Mouse (Mus musculus) liver, postnatal 0 days (tissue): ENCODE measurements at regions not wholly inside any gene's neighbourhood (a gene's known extent, or its start where the extent isn't known, plus 50 kb on each side); places are given as distances from the start of the nearest gene placed in this dataset.

Experiments
- ATAC-seq: fragments of 200-750 bp; cut with Nextera tagmentation; 2 replicates; pipeline ENCODE4 v1.8.0; 2017; ENCODE audit warnings: mild to moderate bottlenecking, moderate library complexity
- DNase-seq: peaks from one replicate; pipeline ENCODE4 v3.0.0-alpha.2; 2016
- H3K27ac ChIP-seq: fragments of 300-500 bp; sonication (generic); 2 replicates; pipeline ENCODE4 v1.5.1; 2014; ENCODE audit warnings: antibody characterized with exemption, moderate library complexity, mild to moderate bottlenecking, low read depth
- H3K27me3 ChIP-seq: fragments of 300-500 bp; sonication (generic); 2 replicates; pipeline ENCODE4 v1.6.1; 2014; ENCODE audit warnings: low read length, control low read depth, mixed read lengths; ENCODE audit not compliant: insufficient read depth
- H3K36me3 ChIP-seq: fragments of 300-500 bp; sonication (generic); replicated peaks from 2 replicates; pipeline ENCODE4 v1.6.1; 2014; ENCODE audit warnings: mild to moderate bottlenecking, control low read depth, low read length, moderate library complexity, mixed read lengths; ENCODE audit not compliant: insufficient read depth
- H3K4me1 ChIP-seq: fragments of 300-500 bp; sonication (generic); 2 replicates; pipeline ENCODE4 v1.6.1; 2014; ENCODE audit warnings: antibody characterized with exemption, mild to moderate bottlenecking, control low read depth; ENCODE audit not compliant: insufficient read depth
- H3K4me2 ChIP-seq: fragments of 300-500 bp; sonication (generic); 2 replicates; pipeline ENCODE4 v1.6.1; 2014; ENCODE audit warnings: low read depth, mild to moderate bottlenecking, low read length, moderate library complexity, mixed read lengths
- H3K4me3 ChIP-seq: fragments of 300-500 bp; sonication (generic); 2 replicates; pipeline ENCODE4 v1.5.1; 2014; ENCODE audit warnings: low read depth, low read length
- H3K9ac ChIP-seq: fragments of 300-500 bp; sonication (generic); replicated peaks from 2 replicates; pipeline ENCODE4 v1.6.1; 2014; ENCODE audit warnings: mild to moderate bottlenecking, moderate library complexity
- H3K9me3 ChIP-seq: fragments of 300-500 bp; sonication (generic); 2 replicates; pipeline ENCODE4 v1.6.1; 2016; ENCODE audit warnings: mild to moderate bottlenecking, control low read depth, low read length, mixed read lengths
- CTCF ChIP-seq: sonication (generic); IDR thresholded peaks from 2 replicates; pipeline ENCODE4 v1.5.1; 2016; ENCODE audit warnings: antibody characterized with exemption, low read depth
- EP300 ChIP-seq: IDR thresholded peaks from 2 replicates; pipeline ENCODE4 v1.6.1; 2016; ENCODE audit warnings: antibody characterized with exemption, low read depth, mild to moderate bottlenecking
- WGBS: fragments of 180-500 bp; shearing (Covaris S2); extraction: QIAGEN DNeasy Blood & Tissue Kit; methylation state at CpG from one replicate; pipeline ENCODE4 v1.1.7; 2014; ENCODE audit not compliant: insufficient replicate concordance; 5-methylcytosine and 5-hydroxymethylcytosine counted together

- Histone ChIP-seq H3K27ac (no peak overlapping the region), H3K9me3 (no peaks in the 10 kb centered on the region; the same call in 1 of the 2 replicates), H3K4me1 (no peaks in the 10 kb centered on the region), H3K27me3 (no peaks in the 10 kb centered on the region), H3K36me3 (no peaks in the 10 kb centered on the region), H3K9ac (no peak overlapping the region), H3K4me3 (no peak overlapping the region), H3K4me2 (no peak overlapping the region)
- ATAC-seq: no peak
- no peak for DNase-seq
- TF ChIP-seq EP300 (no peak), CTCF (no peak)
- WGBS: 21% methylated on average over 1 of the region's 1 CpGs
These were observed 550.3 kb upstream of the Syt1 start for GRCm38 (mm10) chr10:109561094-109561493.

GRCm38 (mm10) chr10:109543301-109543700 is 532.5 kb upstream of the Syt1 start:
- no peak for DNase-seq
- Histone ChIP-seq H3K4me1 (no peaks in the 10 kb centered on the region), H3K9me3 (no peaks in the 10 kb centered on the region), H3K9ac (no peak overlapping the region), H3K4me2 (no peak overlapping the region), H3K36me3 (no peaks in the 10 kb centered on the region), H3K4me3 (no peak overlapping the region), H3K27me3 (no peaks in the 10 kb centered on the region), H3K27ac (no peak overlapping the region)
- no peak for ATAC-seq
- WGBS: 80% methylated on average over 1 of the region's 1 CpGs
- no peak for TF ChIP-seq CTCF
- TF ChIP-seq EP300: no peak

GRCm38 (mm10) chr10:109540229-109540628 is 529.4 kb upstream of the Syt1 start:
- Histone ChIP-seq H3K4me2 (no peak overlapping the region), H3K4me1 (no peaks in the 10 kb centered on the region), H3K36me3 (no peaks in the 10 kb centered on the region), H3K27ac (no peak overlapping the region), H3K27me3 (no peaks in the 10 kb centered on the region), H3K4me3 (no peak overlapping the region), H3K9me3 (no peaks in the 10 kb centered on the region), H3K9ac (no peak overlapping the region)
- TF ChIP-seq CTCF: no peak
- TF ChIP-seq EP300: no peak
- WGBS: 65% methylated on average over 2 of the region's 2 CpGs
- DNase-seq (no peak), ATAC-seq (no peak)

- no peak for TF ChIP-seq CTCF
- TF ChIP-seq EP300: no peak
- H3K4me2 ChIP-seq: no peak overlapping the region
- no peaks in the 10 kb centered on the region for H3K27me3 ChIP-seq
- 67% methylated on average over 2 of the region's 2 CpGs for WGBS
- no peaks in the 10 kb centered on the region for H3K36me3 ChIP-seq
- no peak overlapping the region for H3K27ac ChIP-seq
- no peak overlapping the region for H3K9ac ChIP-seq
- no peak overlapping the region for H3K4me3 ChIP-seq
- H3K4me1 ChIP-seq: no peaks in the 10 kb centered on the region
- DNase-seq (no peak), ATAC-seq (no peak)
- no peaks in the 10 kb centered on the region for H3K9me3 ChIP-seq
These were observed 517.3 kb upstream of the Syt1 start for GRCm38 (mm10) chr10:109528096-109528495.

GRCm38 (mm10) chr10:109521681-109522080 is 510.9 kb upstream of the Syt1 start:
- Histone ChIP-seq H3K9me3 (no peaks in the 10 kb centered on the region), H3K4me2 (no peak overlapping the region), H3K9ac (no peak overlapping the region), H3K27ac (no peak overlapping the region), H3K4me3 (no peak overlapping the region), H3K27me3 (no peaks in the 10 kb centered on the region), H3K4me1 (no peaks in the 10 kb centered on the region), H3K36me3 (no peaks in the 10 kb centered on the region)
- ATAC-seq (no peak), DNase-seq (no peak)
- 22% methylated on average over 2 of the region's 2 CpGs for WGBS
- TF ChIP-seq EP300 (no peak), CTCF (no peak)

GRCm38 (mm10) chr10:109517664-109518063 is 506.9 kb upstream of the Syt1 start:
- H3K27ac ChIP-seq: no peak overlapping the region
- no peak overlapping the region for H3K4me2 ChIP-seq
- H3K27me3 ChIP-seq: no peaks in the 10 kb centered on the region
- H3K4me1 ChIP-seq: no peaks in the 10 kb centered on the region
- ATAC-seq: no peak
- no peak overlapping the region for H3K9ac ChIP-seq
- H3K4me3 ChIP-seq: no peak overlapping the region
- no peaks in the 10 kb centered on the region for H3K9me3 ChIP-seq
- WGBS: 80% methylated on average over 1 of the region's 1 CpGs
- no peaks in the 10 kb centered on the region for H3K36me3 ChIP-seq
- DNase-seq: no peak
- TF ChIP-seq EP300 (no peak), CTCF (no peak)

- WGBS: 73% methylated on average over 3 of the region's 3 CpGs
These were observed 504.4 kb upstream of the Syt1 start for GRCm38 (mm10) chr10:109515225-109515624.

More at GRCm38 (mm10) chr10:109515225-109515624, 504.4 kb upstream of the Syt1 start:
- Histone ChIP-seq H3K9ac (no peak overlapping the region), H3K4me1 (no peaks in the 10 kb centered on the region), H3K27me3 (no peaks in the 10 kb centered on the region), H3K4me3 (no peak overlapping the region), H3K4me2 (no peak overlapping the region), H3K27ac (no peak overlapping the region), H3K36me3 (no peaks in the 10 kb centered on the region), H3K9me3 (no peaks in the 10 kb centered on the region)
- TF ChIP-seq EP300 (no peak), CTCF (no peak)
- DNase-seq (no peak), ATAC-seq (no peak)
